Mouse (Mus musculus) liver, embryonic 14.5 days (tissue): ENCODE data around the gene Cib2.

Experiments
- CTCF ChIP-seq: IDR thresholded peaks from 2 replicates; pipeline ENCODE4 v1.5.1; 2016; ENCODE audit warnings: antibody characterized with exemption, low read depth, control low read depth
- EP300 ChIP-seq: IDR thresholded peaks from 2 replicates; pipeline ENCODE4 v1.6.1; 2016; ENCODE audit warnings: antibody characterized with exemption, low read depth

GRCm38 (mm10) chr9:54538244-54538643 lies 21.8 kb downstream of the Cib2 start:
- TF ChIP-seq CTCF (no peak), EP300 (no peak)
